Mouse (Mus musculus): ENCODE results near the gene Zfp882.
"Not testable (repeated sequence)": the region's sequence is repeated elsewhere in the genome, so short reads cannot be mapped to it uniquely, and the experiment has no call there.

The Zfp882 gene

DNA sequence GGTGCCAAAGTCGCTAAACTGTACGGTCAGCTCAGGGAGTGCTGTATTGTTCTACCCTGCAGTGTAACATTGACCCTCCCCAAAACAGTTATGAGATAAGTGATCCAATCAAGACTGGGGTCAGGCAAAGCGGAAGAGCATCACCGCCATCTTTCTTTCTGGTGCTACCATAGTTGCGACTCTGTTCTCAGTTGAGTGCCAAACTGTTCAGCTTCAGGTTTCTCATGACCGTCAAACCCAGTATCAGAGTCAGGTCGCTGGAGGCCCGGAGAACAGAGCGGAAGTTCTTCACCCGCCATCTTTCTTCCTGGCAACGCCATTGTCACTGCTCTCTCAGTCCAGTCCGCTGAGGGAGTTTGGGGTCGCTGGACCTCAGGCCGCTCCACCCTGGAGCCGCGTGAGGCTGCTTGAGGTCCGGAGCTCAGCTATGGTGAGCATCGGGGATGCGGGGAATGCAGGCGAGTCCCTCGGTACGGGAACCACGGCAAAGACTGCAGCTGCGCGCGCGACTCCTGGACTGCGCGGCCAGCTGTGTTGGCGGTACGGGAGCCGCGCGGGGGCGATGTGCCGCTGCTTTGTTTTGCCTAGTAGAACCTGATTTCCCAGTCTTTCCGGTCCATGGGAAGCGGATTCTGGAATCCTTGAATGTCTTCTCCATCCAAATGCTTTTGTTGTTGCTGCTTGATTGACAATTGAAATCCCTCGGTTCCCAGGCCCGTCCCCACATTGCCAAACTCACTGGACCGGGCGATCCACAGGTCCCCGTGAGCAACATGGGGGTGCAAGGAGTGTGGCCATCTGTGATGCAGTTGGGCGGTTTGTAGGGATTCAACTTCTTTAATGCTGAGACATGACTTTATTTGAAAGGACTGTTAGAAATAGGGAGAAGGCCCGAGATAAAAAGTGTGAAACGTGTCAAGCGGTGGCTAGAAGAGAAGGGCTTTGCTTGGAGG lies at the start of gene Zfp882, which contains the start of gene Zfp617:
Gene Zfp882 (plus strand): TSS at position 300 of the 953 bp plus-strand sequence.
Gene Zfp617 (plus strand): TSS at position 327 of the 953 bp plus-strand sequence.
- peak; percentile 92 for DNase-seq

DNA sequence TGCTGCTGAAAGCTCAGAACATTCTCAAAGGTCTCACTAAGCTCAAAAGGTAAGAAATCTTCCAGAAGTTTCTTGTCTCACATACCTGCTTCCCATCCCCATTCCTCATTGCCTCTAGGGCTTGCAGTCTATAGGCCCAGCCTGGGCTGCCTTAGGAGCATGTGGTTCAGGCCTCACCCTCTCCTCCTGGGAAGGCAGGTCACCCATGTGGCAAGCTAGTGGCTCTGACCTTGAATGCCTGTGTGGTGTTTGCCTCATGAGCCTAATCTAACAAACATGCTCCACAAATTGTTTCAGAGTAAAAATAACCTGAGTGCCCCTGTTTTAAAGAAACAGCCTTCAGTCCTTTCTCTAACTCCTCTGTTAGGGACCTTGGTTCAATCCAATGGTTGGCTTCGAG lies 46.9 kb upstream of the Zfp882 start:
- DNase-seq: not testable (repeated sequence)

DNA sequence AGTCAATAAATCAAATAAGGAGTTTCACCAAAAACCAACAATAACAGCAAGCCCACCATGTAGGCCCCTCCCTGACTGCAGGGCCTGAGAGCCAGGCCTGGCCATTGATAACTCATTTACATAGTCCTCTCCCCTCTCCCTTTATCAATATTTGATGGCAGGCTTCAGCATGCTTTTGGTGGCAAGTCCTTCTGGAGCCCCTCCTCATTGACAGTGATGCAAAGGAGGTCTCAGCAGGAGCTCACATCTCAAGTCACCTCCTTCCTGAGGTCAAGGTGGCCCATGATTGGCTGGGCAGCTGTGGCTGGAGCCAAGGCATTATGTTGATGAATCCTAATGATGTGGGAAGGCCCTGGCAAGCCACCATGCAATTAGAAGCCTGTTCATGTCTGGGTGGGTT lies 46.4 kb upstream of the Zfp882 start:
- DNase-seq: not testable (repeated sequence)

DNA sequence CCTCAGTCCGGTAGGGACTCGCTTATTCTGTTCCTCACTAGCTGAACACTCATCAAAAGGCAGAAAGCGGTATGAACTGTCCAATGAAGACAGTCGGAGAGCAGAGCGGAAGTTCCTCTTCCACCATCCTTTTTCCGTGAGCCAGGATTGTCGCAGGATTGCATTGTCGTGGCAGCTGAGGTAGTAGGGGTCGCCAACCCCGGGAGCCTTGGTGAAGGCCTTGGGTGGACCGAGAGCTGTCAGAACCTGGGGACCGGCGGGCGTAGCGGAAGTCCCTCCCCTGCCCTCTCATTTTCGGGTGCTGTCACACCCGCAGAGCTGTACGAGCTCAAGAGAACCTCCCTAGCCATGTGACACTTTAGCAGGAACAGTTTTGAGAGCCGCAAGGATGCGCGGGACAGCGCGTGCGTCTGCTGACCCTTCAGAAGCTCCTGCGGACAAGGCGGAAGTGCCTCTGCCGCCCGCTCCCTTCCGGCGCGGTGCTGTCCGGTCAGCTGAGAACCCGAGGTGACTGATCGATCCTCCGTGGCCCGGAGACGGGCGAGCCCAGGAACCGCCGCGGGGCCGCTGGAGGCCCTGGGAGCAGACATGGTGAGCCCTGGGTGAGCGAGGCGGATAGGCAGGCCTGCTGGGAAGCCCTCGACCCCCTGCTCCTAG lies 26.7 kb upstream of the Zfp882 start, which contains the start of gene Zfp709:
Gene Zfp709 (plus strand): TSS at position 402 of the 657 bp plus-strand sequence.
- DNase-seq: peak; percentile 66

DNA sequence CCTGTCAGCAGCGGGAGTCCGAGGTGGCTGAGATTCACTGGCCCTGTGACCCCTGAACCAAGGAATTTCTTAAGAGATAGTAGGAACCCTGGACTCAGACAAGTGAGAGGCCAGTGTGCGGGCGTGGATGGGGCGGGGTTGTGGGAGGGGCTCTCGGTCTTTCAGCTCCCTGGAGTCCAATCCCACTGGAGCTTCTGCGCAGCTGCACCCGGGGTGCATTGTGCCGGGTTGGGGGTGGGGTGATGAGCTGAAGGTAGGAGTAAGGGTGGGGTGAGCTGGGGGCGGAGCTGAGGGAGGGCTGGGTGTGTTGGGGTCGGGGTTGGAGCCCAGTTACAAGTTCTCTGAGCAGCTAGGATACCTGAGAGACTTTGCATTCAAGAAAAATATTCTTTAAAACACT lies 7.7 kb upstream of the Zfp882 start:
- not testable (repeated sequence) for DNase-seq

DNA sequence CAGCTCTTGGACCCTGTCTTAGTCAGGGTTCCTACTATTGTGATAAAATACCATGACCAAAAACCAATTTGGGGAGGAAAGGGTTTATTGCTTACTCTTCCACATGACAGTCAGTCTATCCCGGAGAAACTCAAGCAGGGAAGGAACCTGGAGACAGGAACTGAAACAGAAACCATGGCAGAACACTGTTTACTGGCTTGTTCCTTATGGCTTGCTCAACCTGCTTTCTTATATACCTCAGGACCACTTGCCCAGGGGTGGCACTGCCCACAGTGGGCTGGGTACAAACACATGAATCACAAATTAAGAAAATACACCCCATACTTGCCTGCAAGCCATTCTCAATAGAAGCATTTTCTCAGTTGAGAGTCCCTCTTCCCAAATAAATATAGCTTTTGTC lies 5.3 kb upstream of the Zfp882 start:
- DNase-seq: not testable (repeated sequence)

DNA sequence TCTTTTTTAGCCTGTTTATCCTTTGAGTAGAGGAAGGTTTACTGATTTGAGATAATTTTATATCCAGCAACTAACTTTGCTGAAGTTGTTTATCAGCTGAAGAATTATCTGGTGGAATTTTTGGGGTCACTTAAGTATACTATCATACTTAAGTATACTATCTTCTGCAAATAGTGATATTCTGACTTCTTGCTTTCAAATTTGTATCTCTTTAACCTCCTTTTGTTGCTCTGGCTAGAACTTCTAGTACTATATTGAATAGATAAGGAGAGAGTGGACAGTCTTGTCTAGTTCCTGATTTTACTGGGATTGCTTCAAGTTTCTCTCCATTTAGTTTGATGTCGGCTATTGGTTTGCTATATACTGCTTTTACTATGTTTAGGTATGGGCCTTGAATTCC lies 1.6 kb upstream of the Zfp882 start:
- DNase-seq: no peak

DNA sequence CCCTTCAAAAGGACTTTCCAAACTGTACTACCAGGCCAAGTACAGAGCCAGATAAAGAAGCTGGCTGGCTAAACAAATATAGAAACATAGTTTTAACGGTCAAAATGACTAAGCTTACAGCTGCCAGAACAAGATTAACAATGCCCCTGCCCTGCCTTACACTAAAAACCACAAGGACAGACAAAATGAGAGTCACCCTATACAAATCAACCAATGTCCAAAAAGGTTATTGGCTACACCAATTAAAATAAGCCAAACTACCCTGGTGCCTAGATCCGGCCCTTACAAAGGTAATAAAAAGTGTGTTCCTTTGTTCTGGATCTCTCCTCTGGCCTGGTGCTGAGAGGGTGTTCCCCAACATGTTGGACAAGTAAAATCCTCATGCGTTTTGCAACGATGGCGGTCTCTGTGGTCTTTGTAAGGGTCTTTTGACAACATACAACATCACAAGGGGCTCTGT lies 580 bp upstream of the Zfp882 start:
- DNase-seq: no peak

DNA sequence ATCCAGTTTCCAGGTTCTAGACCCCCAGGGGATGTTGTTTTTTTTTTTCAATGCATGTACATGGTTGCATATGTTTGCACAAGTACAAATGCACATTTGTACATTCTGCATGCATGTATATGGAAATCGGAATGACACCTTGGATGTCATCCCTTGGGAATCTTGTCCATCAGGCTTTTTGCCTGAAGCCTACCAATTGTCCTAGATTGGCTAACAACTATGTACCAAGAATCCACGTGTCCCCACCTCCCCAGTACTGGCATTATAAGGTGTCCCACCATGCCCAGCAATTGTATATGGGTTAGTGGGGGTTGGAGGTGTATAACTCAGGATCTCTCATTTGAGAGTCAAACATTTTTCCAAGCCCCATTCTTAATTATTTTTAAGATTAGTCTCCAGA lies 3.9 kb downstream of the Zfp882 start:
- DNase-seq: no peak

DNA sequence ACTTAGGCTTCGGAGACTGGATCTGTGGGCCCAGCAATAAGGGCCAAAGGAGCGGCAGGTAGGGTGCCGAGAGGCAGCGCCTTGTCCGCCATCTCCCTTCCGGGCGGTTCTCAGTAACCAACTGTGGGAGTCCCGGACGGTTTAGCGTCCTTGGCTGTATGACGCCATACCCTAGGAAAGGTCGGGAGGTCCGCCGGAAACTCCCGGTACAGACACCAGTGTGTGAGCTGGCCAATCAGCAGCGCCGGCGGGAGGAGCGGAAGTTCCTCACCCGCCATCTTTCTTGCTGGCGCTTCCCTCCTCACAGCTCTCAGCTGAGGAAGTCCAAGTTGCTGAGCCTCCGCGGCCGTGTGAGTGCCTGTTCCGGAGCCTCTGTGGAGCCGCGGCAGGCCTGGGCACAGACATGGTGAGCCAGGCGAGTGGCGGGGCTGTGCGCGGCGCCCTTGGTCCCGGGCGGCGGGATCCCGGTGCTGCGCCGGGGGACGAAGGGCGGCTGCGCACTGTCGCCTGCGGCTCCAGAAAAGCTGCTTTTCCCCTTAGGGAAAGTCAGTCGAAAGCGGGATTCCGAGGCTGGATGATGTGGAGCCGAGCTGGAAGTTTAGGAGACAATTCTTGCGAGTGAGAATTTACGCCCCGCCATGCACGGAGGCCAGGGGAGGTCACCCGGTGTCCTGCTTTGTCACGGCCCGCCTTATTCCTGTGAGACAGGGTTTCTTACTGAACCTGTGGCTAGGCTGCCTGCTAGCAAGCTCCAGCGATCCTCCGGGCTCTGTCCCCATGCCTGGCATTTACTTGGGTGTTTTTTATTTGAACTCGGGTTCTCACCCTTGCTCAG lies 14.4 kb downstream of the Zfp882 start:
- DNase-seq: peak; percentile 97

DNA sequence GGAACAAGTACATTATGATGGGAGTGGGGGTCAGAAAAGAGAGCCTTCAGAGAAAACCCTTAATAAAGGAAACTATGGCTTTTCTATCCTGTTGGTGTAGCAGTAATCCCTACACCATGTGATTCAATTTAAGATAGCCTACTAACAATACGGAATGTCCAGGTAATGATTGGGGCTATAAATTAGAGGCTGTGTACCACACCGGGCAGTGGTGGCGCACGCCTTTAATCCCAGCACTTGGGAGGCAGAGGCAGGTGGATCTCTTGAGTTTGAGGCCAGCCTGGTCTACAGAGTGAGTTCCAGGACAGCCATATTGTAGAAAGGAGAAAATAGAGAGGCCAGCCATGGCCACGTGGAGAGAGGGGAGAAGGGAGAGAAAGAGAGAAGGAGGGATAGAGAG lies 17.4 kb downstream of the Zfp882 start:
- DNase-seq: no peak

DNA sequence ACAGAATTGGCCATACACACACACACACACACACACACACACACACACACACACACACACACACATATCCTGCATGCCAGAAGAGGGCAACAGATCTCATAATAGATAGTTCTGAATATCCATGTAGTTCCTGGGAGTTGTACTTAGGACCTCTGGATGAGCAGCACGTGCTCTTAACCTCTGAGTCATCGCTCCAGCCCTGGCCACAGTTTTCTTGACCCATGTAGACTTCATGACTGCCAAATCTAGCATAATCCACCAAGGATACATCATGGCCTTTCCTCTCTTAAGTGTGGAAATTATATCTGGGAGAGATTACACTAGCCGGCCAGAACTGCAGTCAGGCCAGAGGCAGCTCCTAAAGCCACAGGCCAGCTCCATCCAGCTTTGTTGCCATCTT lies 18.1 kb downstream of the Zfp882 start:
- no peak for DNase-seq

DNA sequence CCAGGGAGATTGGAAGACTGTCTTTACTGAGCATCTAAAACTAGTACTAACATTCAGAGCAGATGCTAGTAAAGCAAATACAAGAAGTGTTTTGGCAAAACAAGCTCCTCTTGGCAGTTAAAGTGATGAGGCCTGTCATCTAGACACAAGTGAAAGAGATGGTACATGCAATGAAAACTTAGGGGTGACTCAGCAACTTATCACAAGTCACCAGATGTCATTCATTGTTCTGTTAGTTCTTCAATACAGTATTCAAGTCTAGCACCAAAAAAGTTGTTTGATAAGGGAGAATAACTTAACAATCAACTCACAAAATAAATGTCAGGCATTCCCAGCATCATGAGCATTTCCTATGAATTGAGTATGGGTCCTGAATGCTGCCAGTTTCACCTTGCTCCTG lies 19.4 kb downstream of the Zfp882 start:
- DNase-seq: peak; percentile 20

DNA sequence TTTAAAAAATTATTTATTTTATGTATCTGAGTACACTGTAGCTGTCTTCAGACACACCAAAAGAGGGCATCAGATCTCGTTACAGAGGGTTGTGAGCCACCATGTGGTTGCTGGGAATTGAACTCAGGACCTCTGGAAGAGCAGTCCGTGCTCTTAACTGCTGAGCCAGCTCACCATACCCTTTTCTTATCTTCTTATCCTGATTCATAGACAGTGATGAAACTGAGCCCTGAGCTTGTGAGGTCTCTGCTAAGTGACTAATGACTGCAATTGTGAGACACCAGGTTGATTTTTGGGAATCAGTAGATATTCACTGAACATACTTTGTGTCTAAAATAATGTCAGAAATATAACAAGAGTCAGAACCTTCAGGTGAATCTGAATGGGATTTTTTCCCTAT lies 29.6 kb downstream of the Zfp882 start:
- DNase-seq: not testable (repeated sequence)

DNA sequence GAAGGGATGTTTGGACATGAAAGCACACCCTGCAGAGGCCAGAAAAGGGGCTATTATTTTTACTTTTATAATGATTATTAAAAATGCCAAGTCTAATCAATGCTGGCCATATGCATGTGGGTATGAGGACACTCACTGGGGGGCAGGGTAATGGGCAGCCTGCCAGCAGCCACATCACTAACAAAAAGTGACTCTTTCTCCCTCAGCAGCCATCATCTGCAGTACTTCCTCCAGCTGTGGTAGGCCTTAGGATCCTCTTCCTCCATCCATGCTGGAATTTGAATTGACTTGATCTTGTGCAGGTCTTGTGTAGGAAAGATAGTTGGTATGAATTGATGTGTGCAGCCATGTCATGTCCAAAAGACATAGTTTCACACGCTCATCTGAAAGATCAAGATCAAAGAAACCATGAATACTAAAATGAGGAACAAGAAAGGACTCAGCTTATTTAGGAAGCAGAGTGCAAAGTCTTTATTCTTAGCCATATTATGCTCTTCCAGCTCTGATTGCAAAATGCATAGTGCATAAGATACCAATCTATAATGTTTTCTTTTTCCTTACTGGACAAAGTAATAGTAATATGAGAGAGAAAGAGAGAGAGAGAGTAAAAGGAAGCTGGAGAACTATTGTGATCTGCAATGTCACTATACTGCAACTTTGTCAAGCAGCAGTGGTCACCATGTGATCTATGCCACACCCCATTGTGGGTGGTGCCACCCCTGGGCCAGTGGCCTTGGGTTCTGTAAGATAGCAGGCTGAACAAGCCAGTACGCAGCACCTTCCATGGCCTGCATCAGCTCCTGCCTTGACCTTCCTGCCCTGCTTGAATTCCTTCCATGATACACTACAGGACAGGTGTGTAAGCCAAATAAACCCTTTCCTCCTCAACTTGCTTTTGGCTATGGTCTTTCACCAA lies 32.1 kb downstream of the Zfp882 start:
- no peak for DNase-seq

DNA sequence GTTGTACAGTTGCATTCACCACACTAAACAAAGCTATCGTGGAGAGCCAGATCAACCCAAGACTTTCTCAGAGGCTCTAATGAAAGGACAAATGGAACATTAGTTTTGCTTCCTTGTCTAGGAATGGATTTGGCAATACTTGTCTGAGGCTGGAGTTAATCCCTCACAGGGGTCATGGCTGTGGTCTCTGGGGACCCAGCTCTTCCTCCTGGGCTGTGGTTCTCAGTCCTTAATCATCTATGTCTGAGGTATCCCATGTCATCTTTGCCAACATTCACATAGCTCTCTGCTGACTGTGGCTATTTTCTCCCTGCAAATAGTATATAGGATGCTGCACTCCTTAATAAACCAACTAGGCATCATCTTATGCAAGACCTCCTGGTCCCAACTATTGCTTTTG lies 33.4 kb downstream of the Zfp882 start:
- DNase-seq: no peak

DNA sequence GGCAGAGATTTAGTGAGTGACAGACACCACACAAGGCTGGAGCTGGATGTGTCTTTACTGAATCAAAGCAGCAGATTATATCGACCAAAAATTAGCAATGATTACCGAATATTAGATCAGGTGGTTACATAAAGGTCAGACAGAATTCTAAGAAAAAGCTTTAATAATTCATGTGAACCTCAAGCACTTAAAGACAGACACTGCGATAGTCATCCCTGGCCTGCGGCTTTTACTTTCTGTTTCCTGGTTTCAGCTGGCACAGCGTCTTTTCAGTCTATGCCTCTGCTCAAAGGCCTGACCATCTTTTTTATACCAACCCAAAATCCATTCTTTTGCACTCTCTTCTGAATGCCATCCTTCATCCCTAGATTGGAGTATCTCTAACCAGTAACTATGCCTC lies 40.2 kb downstream of the Zfp882 start:
- DNase-seq: no peak

DNA sequence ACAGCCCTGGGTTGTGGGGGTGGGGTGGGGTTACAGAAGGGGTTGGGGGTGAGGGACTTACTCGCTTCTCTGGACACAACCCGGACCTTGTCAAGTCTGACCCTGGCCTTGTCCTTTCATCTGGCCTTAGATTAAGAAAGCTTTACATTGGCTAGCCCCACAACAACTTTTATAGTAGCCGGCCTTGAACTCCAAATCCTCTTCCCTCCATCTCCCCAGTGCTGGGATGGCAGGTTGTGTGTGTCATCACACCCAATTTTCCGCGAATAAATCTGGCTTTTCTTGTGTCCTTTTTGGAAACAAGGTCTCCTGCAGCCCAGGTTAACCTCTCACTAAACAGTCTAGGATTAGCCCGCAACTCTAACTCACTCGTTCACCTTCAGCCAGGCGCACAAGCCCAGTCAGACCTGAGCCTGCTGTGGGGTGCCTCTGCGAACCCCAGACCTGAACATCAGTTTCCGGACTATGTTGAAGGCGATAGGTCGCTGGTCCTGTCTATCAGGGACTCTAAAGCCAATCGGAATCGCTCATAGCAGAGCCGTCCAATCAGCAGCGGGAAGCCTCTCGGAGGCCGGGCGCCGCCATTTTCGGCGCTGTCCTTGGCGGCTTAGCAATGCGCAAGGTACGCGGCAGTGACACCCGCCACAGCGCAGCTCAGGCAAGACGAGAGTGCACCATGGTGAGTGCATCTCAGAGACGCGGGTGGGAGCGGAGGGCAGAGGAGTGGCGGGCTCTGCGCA lies 42.2 kb downstream of the Zfp882 start, which contains the start of gene Zfp961:
Gene Zfp961 (plus strand): TSS at position 557 of the 740 bp plus-strand sequence.
- peak; percentile 97 for DNase-seq

DNA sequence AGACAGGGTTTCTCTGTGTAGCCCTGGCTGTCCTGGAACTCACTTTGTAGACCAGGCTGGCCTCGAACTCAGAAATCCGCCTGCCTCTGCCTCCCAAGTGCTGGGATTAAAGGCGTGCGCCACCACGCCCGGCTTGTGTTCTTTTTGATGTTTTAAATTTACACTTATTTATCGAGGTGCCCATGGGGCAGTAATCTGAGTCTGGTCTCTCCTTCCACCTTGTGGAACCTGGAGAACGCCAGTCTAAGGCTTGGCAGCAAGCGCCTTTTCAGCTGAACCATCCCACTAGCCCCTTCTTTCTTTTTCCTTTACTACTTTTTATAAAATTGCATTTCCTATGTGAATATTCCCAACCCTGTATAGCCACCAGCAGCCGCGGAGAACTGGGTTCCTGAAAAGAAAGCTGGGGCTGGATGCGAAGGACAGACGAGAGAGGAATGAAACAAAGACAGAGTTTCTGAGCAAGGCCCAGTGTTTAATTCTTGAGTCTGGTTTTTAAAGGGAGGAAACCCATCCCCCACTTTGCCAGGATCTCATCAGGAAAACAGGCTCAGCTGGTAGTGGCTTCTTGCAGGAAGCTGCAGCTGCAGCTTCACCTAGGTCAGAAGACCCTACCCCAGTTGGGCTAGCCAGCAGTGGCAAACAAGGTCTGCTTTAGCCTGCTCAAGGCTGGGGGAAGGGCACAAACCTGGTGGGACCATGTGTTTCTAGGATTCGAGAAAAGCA lies 43.2 kb downstream of the Zfp882 start:
- no peak for DNase-seq

DNA sequence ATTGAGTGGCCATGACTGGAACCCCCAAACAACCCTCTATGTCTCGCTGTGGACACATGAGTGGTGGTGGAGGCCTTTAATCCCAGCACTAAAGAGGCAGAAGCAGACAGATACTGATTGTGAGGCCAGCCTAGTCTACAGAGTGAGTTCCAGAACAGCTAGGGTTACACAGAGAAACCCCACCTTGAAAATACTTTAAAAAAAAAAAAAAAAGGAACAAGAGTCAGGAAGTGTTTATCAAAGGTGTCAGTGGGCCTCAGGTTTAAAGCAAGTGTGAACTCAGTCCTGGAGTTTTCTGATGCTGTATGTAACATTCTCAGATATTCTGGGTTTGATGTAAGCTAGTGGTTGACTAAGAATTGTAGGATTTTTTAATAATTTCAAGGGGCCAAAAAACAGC lies 44.1 kb downstream of the Zfp882 start:
- no peak for DNase-seq
